Mouse (Mus musculus) ES-Bruce4 (cell line): Measurements from ENCODE around the gene Cga. TPM values are rescaled to one million over a fixed set of nuclear protein-coding genes. Genes with fewer than 3 reads are reported as not detected.

ENCODE experiments used
- H3K27ac ChIP-seq: 2 replicates; pipeline ENCODE4 v1.5.1; 2012; ENCODE audit warnings: low read length, inconsistent platforms; ENCODE audit not compliant: insufficient read depth
- H3K27me3 ChIP-seq: 2 replicates; pipeline ENCODE4 v1.6.1; 2012; ENCODE audit warnings: mild to moderate bottlenecking, low read length, inconsistent platforms; ENCODE audit not compliant: control insufficient read depth, poor library complexity, insufficient read depth, severe bottlenecking
- H3K36me3 ChIP-seq: 2 replicates; pipeline ENCODE4 v1.6.1; 2012; ENCODE audit warnings: inconsistent platforms, mild to moderate bottlenecking, low read length, moderate library complexity; ENCODE audit not compliant: control insufficient read depth, poor library complexity, insufficient read depth, severe bottlenecking
- H3K4me1 ChIP-seq: one replicate; pipeline ENCODE4 v1.8.1; 2011; ENCODE audit warnings: low read length; ENCODE audit not compliant: control insufficient read depth, insufficient read depth
- H3K4me3 ChIP-seq: 2 replicates; pipeline ENCODE4 v1.5.1; 2011; ENCODE audit warnings: low read depth, mild to moderate bottlenecking, low read length
- H3K9ac ChIP-seq: 2 replicates; pipeline ENCODE4 v1.6.1; 2012; ENCODE audit warnings: low read depth, mild to moderate bottlenecking, inconsistent platforms; ENCODE audit not compliant: poor library complexity, severe bottlenecking
- H3K9me3 ChIP-seq: replicated peaks from 2 replicates; pipeline ENCODE4 v1.6.1; 2012; ENCODE audit warnings: mild to moderate bottlenecking, low read length, inconsistent platforms; ENCODE audit not compliant: control insufficient read depth, poor library complexity, insufficient read depth, severe bottlenecking
- CTCF ChIP-seq: IDR thresholded peaks from one replicate; pipeline ENCODE4 v1.8.1; 2011; ENCODE audit warnings: low read depth, low read length
- EP300 ChIP-seq: IDR thresholded peaks from 2 replicates; pipeline ENCODE4 v1.6.1; 2011; ENCODE audit warnings: low read depth, low read length; ENCODE audit not compliant: insufficient read depth
- POLR2A ChIP-seq: IDR thresholded peaks from one replicate; pipeline ENCODE4 v1.8.1; 2011; ENCODE audit warnings: low read length; ENCODE audit not compliant: insufficient read depth
- polyA plus RNA-seq: library from polyadenylated mRNA; stranded (reverse); fragments of >200 nt; gene quantifications from 2 replicates; pipeline ENCODE4 v1.2.4, GENCODE M21; 2011; ENCODE audit warnings: low read depth; ENCODE audit not compliant: missing spikeins, insufficient read depth, insufficient read length

Gene Cga
- polyA plus RNA-seq, 1 experiment, result not detected

DNA sequence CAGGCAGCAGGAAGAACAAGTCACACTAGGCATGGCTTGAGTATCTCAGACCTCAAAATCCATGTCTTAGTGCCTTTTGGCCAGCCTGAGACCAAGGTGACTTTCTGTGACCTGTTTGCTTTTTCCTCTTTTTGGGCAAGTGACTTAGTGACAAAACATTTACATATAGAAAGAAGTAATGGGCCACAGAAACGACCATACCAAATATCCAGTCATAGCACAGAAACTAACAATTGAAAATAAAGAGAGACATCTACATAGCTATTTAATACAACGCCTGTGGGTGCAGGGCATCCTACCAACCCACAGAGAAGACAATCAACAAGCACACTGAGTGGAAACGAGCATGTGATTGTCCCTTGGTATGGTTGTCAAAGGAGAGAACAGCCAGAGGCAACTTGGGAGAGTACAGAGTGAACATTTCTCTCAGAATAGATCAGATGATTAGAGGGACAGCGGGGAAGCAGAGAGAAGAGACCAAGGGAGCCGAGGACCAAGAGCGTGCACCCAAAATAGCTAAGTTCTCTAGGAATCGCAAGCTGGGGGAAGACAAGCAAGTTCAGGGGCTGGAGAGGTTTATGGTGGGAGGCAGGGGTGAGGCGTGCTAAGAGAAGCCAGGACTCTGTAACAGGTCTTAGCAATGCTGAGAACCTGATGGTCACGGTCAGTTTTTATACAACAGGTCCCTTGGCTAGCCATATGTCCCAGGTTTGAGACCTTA lies 7.8 kb upstream of the Cga start:
- peak overlapping the region; percentile 90 for H3K4me3 ChIP-seq
- peaks cover 1% of the 10 kb centered on the region; the same call in 1 of the 2 replicates for H3K27me3 ChIP-seq
- peaks cover 2% of the 10 kb centered on the region for H3K4me1 ChIP-seq
- TF ChIP-seq CTCF (no peak), POLR2A (no peak), EP300 (no peak)
- 0 out of 2 replicates have a peak overlapping the region, but pooled peaks have one; percentile 12 for H3K27ac ChIP-seq
- no peaks in the 10 kb centered on the region for H3K9me3 ChIP-seq
- peak overlapping the region; percentile 96; the same call in 1 of the 2 replicates for H3K9ac ChIP-seq
- no peaks in the 10 kb centered on the region for H3K36me3 ChIP-seq

DNA sequence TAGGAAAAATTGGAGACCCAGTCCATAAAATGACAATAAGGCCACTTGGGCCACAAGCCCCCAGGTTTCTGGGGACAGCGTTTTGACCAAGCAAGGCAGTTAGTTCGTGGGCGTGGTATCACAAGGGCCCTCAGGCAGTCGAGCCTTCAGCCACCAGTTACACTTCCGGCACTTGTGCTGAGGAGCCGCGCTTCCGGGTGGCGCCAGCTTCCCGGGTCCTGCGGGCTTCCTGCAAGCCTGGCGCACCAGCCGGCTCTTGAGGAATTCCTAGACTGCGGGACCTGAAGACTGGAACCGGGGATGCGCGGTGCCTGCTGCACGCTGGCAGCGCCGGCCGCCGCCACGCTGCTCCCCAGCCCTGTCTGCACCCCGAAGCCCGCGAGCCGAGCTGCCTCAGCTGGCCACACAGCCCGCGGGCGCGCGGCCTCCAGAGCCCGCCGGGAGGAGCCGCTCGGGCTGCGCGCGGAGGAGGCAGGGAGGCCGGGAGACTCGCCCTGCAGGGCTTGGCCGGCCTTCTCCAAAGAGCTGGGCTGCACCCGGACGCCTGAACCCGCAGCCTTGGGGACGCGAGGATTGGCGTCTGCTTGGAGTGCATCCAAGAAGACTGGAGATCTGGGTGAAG lies 7.0 kb upstream of the Cga start:
- 0 out of 2 replicates have a peak, but pooled peaks have one; percentile 52 for TF ChIP-seq EP300
- no peak for TF ChIP-seq POLR2A

DNA sequence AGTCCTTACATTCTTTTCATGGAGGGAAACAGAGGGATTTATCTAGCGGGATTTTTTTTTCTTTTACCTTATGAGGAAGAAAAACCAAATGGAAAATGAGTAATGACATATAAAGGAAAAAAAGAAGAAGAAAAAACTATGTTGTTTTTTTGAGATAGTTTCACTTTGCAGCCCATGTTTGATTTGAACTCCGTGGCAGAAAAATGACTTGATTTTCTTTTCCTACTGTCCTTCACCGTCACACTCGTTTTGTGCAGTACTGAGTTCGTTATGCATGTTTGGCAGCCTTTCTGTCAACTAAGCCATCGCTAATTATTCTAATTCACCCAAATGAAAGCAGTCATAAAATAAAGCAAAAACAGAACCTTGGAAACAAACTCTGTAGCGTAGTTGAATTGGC lies 6.3 kb upstream of the Cga start:
- Histone ChIP-seq H3K9ac (peak overlapping the region; percentile 96), H3K4me1 (peaks cover 2% of the 10 kb centered on the region), H3K9me3 (no peaks in the 10 kb centered on the region), H3K27ac (no peak overlapping the region), H3K36me3 (no peaks in the 10 kb centered on the region), H3K4me3 (peak overlapping the region; percentile 90), H3K27me3 (peaks cover 1% of the 10 kb centered on the region; the same call in 1 of the 2 replicates)
- no peak for TF ChIP-seq CTCF
- no peak for TF ChIP-seq POLR2A
- no peak for TF ChIP-seq EP300

More for the DNA sequence above, 7.0 kb upstream of the Cga start:
- Histone ChIP-seq H3K4me3 (peak overlapping the region; percentile 90), H3K27me3 (peaks cover 1% of the 10 kb centered on the region; the same call in 1 of the 2 replicates), H3K27ac (peak overlapping the region; percentile 12; the same call in 1 of the 2 replicates), H3K4me1 (peaks cover 2% of the 10 kb centered on the region), H3K9me3 (no peaks in the 10 kb centered on the region), H3K36me3 (no peaks in the 10 kb centered on the region), H3K9ac (peak overlapping the region; percentile 96)

DNA sequence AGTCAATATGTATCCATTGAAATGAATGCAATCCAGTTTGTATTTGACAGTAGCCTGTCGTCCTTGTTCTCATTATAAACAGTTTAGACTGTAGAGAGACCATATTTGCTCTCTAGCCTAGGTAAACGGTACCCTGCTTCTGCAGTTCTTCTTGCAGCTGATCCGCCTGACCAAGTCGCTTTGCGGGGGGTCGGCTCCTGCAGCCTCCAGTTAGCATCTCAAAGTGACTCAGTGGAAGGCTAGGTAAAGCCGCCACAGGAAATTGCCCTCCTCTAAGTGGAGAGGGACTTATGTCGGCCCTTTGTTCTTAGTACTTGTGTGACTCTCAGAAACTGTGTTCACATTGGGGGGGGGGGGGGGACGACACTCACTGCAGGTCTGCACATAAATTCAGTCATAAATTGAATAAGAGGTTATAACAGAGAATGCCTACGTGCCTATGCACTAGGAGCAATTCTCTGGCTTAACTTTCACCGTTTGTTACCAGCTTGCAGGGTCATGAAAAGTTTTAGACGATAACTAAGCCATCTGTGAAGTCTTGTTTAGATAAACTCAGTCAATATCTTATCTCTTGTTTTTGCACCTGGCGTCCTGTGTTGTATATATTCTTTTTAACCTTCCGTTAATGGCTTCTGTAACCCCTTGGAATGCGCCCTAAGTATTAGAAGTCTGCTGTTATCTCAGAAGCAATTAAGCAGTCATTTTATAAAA lies 4.3 kb upstream of the Cga start:
- no peaks in the 10 kb centered on the region for H3K36me3 ChIP-seq
- peaks cover 1% of the 10 kb centered on the region; the same call in 1 of the 2 replicates for H3K27me3 ChIP-seq
- TF ChIP-seq POLR2A (no peak), CTCF (no peak), EP300 (no peak)
- no peak overlapping the region for H3K27ac ChIP-seq
- H3K4me1 ChIP-seq, result peaks cover 2% of the 10 kb centered on the region
- no peak overlapping the region for H3K4me3 ChIP-seq
- H3K9me3 ChIP-seq, result no peaks in the 10 kb centered on the region
- no peak overlapping the region for H3K9ac ChIP-seq

DNA sequence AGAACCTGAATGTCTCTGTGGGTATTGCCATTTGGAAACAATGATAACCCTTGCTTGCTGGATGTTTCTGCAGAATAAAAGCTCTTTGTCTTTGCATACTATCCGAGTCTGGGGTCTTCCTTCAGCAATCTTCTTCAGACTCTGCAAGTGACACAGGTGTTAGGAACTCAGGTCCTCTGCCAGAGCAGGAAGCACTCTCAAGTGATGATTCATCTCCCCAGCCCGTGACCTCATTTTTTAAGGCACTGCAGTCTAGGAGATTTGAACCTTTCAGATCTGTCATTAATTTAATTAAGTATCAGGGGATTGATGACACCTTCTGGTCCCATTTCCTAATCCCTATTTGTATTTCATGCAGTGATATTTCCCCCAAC lies 3.8 kb upstream of the Cga start:
- Histone ChIP-seq H3K9me3 (no peaks in the 10 kb centered on the region), H3K36me3 (no peaks in the 10 kb centered on the region), H3K4me1 (peaks cover 2% of the 10 kb centered on the region), H3K27me3 (peaks cover 1% of the 10 kb centered on the region; the same call in 1 of the 2 replicates), H3K9ac (no peak overlapping the region), H3K27ac (no peak overlapping the region), H3K4me3 (no peak overlapping the region)
- TF ChIP-seq CTCF (no peak), POLR2A (no peak), EP300 (no peak)
